Mouse (Mus musculus) ES-Bruce4 (cell line): ENCODE results near the gene Insr.

Experiments used
- CTCF ChIP-seq: IDR thresholded peaks from one replicate; pipeline ENCODE4 v1.8.1; 2011; ENCODE audit warnings: low read depth, low read length
- EP300 ChIP-seq: IDR thresholded peaks from 2 replicates; pipeline ENCODE4 v1.6.1; 2011; ENCODE audit warnings: low read depth, low read length; ENCODE audit not compliant: insufficient read depth
- POLR2A ChIP-seq: IDR thresholded peaks from one replicate; pipeline ENCODE4 v1.8.1; 2011; ENCODE audit warnings: low read length; ENCODE audit not compliant: insufficient read depth

DNA sequence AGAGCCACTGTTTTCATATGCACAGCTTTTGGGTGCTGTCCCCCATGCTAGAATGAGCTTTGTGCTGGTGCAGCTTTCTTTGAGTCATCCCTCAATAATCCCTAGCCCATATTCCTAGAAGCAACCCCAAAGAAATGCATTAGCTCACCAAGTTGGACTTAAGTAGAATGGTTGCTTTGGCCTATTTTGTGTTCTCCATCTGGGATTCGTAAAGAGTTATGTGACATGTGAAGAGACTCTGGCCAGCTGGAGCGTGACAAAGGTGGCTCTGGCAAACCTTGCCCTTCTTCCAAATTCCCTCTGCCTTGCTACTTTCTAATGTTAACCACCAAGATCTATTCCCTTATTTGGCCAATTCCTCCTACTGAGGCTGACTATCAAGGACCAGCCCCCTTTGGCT lies 22.7 kb upstream of the Insr start:
- TF ChIP-seq CTCF = no peak
- no peak for TF ChIP-seq EP300
- no peak for TF ChIP-seq POLR2A
